Mouse (Mus musculus): ENCODE results near the gene Slc22a23. TPM values are rescaled to one million over a fixed set of nuclear protein-coding genes. Genes with fewer than 3 reads are reported as not detected.
"Not testable (repeated sequence)": the region's sequence is repeated elsewhere in the genome, so short reads cannot be mapped to it uniquely, and the experiment has no call there.

Gene Slc22a23
- polyA plus RNA-seq (2015; fragmentation: Nextera tagmentation; extraction: Ambion mirVana): 6.6 and 7.0 TPM in 2 replicates

- H3K9ac ChIP-seq (replicated peaks): peak within 1 kb of the TSS; percentile 95
- peak within 1 kb of the TSS; percentile 90 for H3K27ac ChIP-seq (ENCODE audit: low read depth)
- TF ChIP-seq EP300 (IDR thresholded peaks at IDR 0.05; ENCODE audit: low read depth) (no peak), CTCF (IDR thresholded peaks at IDR 0.05; ENCODE audit: low read depth) (peak; percentile 86)
- 0 out of 2 replicates have a peak, but pooled peaks cover 3% of the 10 kb centered on the region for H3K27me3 ChIP-seq (ENCODE audit: insufficient read depth, low read length)
- H3K4me3 ChIP-seq (ENCODE audit: low read depth, low read length): peak within 1 kb of the TSS; percentile 90
- H3K4me1 ChIP-seq (ENCODE audit: insufficient read depth): peaks cover 36% of the 10 kb centered on the region
- DNase-seq (peak; percentile 92), ATAC-seq (peak; percentile 83)
- H3K9me3 ChIP-seq (ENCODE audit: low read length): no peaks in the 10 kb centered on the region
- peak within 1 kb of the TSS; percentile 91 for H3K4me2 ChIP-seq (ENCODE audit: low read depth, low read length)
- 4% methylated on average over 54 of the region's 69 CpGs for WGBS (ENCODE audit: insufficient replicate concordance)
- 0 out of 2 replicates have a peak, but pooled peaks cover 5% of the 10 kb centered on the region for H3K36me3 ChIP-seq (replicated peaks; ENCODE audit: insufficient read depth, low read length)
Measured at GRCm38 (mm10) chr13:34345128-34346085, at the start of gene Slc22a23. Gene Slc22a23 (minus strand): TSS chr13:34345182.

GRCm38 (mm10) chr13:34394305-34394704 lies 49.3 kb upstream of the Slc22a23 start:
- not testable (repeated sequence) for H3K9me3 ChIP-seq (ENCODE audit: low read length); H3K27me3 ChIP-seq (ENCODE audit: insufficient read depth, low read length); H3K4me3 ChIP-seq (ENCODE audit: low read depth, low read length); ATAC-seq; H3K36me3 ChIP-seq (replicated peaks; ENCODE audit: insufficient read depth, low read length); H3K27ac ChIP-seq (ENCODE audit: low read depth); H3K4me2 ChIP-seq (ENCODE audit: low read depth, low read length); H3K9ac ChIP-seq (replicated peaks); DNase-seq
- H3K4me1 ChIP-seq (ENCODE audit: insufficient read depth): peaks cover 11% of the 10 kb centered on the region
- 74% methylated on average over 8 of the region's 16 CpGs for WGBS (ENCODE audit: insufficient replicate concordance)

GRCm38 (mm10) chr13:34392376-34392775 lies 47.4 kb upstream of the Slc22a23 start:
- Histone ChIP-seq H3K27me3 (ENCODE audit: insufficient read depth, low read length) (no peaks in the 10 kb centered on the region), H3K27ac (ENCODE audit: low read depth) (no peak overlapping the region), H3K4me2 (ENCODE audit: low read depth, low read length) (no peak overlapping the region), H3K4me1 (ENCODE audit: insufficient read depth) (no peaks in the 10 kb centered on the region), H3K36me3 (replicated peaks; ENCODE audit: insufficient read depth, low read length) (no peaks in the 10 kb centered on the region), H3K4me3 (ENCODE audit: low read depth, low read length) (no peak overlapping the region), H3K9me3 (ENCODE audit: low read length) (no peaks in the 10 kb centered on the region), H3K9ac (replicated peaks) (no peak overlapping the region)
- DNase-seq (no peak), ATAC-seq (no peak)
- 80% methylated on average over 7 of the region's 7 CpGs for WGBS (ENCODE audit: insufficient replicate concordance)
- no peak for TF ChIP-seq EP300 (IDR thresholded peaks at IDR 0.05; ENCODE audit: low read depth)
- TF ChIP-seq CTCF (IDR thresholded peaks at IDR 0.05; ENCODE audit: low read depth): no peak

- 83% methylated on average over 5 of the region's 5 CpGs for WGBS (ENCODE audit: insufficient replicate concordance)
- Histone ChIP-seq H3K36me3 (replicated peaks; ENCODE audit: insufficient read depth, low read length) (no peaks in the 10 kb centered on the region), H3K27me3 (ENCODE audit: insufficient read depth, low read length) (no peaks in the 10 kb centered on the region), H3K4me1 (ENCODE audit: insufficient read depth) (no peaks in the 10 kb centered on the region), H3K27ac (ENCODE audit: low read depth) (no peak overlapping the region), H3K9ac (replicated peaks) (no peak overlapping the region), H3K9me3 (ENCODE audit: low read length) (no peaks in the 10 kb centered on the region), H3K4me2 (ENCODE audit: low read depth, low read length) (no peak overlapping the region), H3K4me3 (ENCODE audit: low read depth, low read length) (no peak overlapping the region)
- no peak for DNase-seq
- ATAC-seq: no peak
- no peak for TF ChIP-seq EP300 (IDR thresholded peaks at IDR 0.05; ENCODE audit: low read depth)
- TF ChIP-seq CTCF (IDR thresholded peaks at IDR 0.05; ENCODE audit: low read depth): no peak
Measured at GRCm38 (mm10) chr13:34388219-34388618, 43.2 kb upstream of the Slc22a23 start.

- DNase-seq (no peak), ATAC-seq (no peak)
- 70% methylated on average over 3 of the region's 3 CpGs for WGBS (ENCODE audit: insufficient replicate concordance)
- Histone ChIP-seq H3K36me3 (replicated peaks; ENCODE audit: insufficient read depth, low read length) (no peaks in the 10 kb centered on the region), H3K4me3 (ENCODE audit: low read depth, low read length) (no peak overlapping the region), H3K4me2 (ENCODE audit: low read depth, low read length) (no peak overlapping the region), H3K9ac (replicated peaks) (no peak overlapping the region), H3K27me3 (ENCODE audit: insufficient read depth, low read length) (no peaks in the 10 kb centered on the region), H3K9me3 (ENCODE audit: low read length) (no peaks in the 10 kb centered on the region), H3K27ac (ENCODE audit: low read depth) (no peak overlapping the region), H3K4me1 (ENCODE audit: insufficient read depth) (no peaks in the 10 kb centered on the region)
- TF ChIP-seq CTCF (IDR thresholded peaks at IDR 0.05; ENCODE audit: low read depth) (no peak), EP300 (IDR thresholded peaks at IDR 0.05; ENCODE audit: low read depth) (no peak)
Measured at GRCm38 (mm10) chr13:34383416-34383815, 38.4 kb upstream of the Slc22a23 start.

DNA sequence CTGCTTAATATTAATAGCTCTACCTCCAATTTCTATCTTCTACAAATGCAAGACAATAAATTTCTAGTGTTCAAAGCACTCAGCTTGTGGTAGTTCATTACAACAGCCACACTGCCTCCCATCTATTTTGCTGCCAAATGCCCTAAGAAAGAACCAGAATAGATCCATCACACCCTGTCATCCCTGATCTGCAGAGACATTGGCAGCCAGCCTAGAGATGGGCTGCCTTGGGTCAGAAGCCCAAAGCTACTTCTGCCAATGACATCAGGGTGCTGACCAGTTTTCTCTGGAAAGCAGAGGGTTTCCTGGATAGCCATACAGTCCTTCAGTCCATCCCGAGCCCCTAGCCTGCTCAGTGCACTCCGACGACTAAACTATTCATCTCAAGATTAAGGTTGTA lies 33.9 kb upstream of the Slc22a23 start:
- no peak for ATAC-seq
- WGBS (ENCODE audit: insufficient replicate concordance): 78% methylated on average over 3 of the region's 3 CpGs
- Histone ChIP-seq H3K4me3 (ENCODE audit: low read depth, low read length) (no peak overlapping the region), H3K4me2 (ENCODE audit: low read depth, low read length) (no peak overlapping the region), H3K36me3 (replicated peaks; ENCODE audit: insufficient read depth, low read length) (no peaks in the 10 kb centered on the region), H3K4me1 (ENCODE audit: insufficient read depth) (no peaks in the 10 kb centered on the region), H3K27ac (ENCODE audit: low read depth) (no peak overlapping the region), H3K27me3 (ENCODE audit: insufficient read depth, low read length) (no peaks in the 10 kb centered on the region), H3K9me3 (ENCODE audit: low read length) (no peaks in the 10 kb centered on the region), H3K9ac (replicated peaks) (no peak overlapping the region)
- DNase-seq: no peak
- TF ChIP-seq CTCF (IDR thresholded peaks at IDR 0.05; ENCODE audit: low read depth): no peak
- TF ChIP-seq EP300 (IDR thresholded peaks at IDR 0.05; ENCODE audit: low read depth): no peak
